Mouse (Mus musculus) neutrophil, adult 5-6 weeks (primary cell): Measurements from ENCODE around the gene Arl2. TPM values are rescaled to one million over a fixed set of nuclear protein-coding genes. Genes with fewer than 3 reads are reported as not detected.

ENCODE experiments used
- ATAC-seq: fragments of 151-379, 151-347 bp; 2 replicates; pipeline ENCODE4 v1.8.0; 2017; ENCODE audit warnings: mild to moderate bottlenecking, moderate TSS enrichment; ENCODE audit not compliant: insufficient number of reproducible peaks, poor library complexity, low FRiP score, severe bottlenecking; ENCODE audit errors: extremely low read depth
- total RNA-seq: library from RNA; stranded (forward); fragments of 200-1000 nt; gene quantifications from 2 replicates; pipeline ENCODE4 v1.2.3, GENCODE M21; 2017

Arl2 gene
- total RNA-seq, 1 experiment from 2014 or later = 14.0 TPM

- ATAC-seq = peak; percentile 87
Measured at GRCm38 (mm10) chr19:6127760-6128341, 13.5 kb downstream of the Arl2 start, which contains the start of gene Snx15. Snx15 (minus strand) TSS chr19:6128304.

- ATAC-seq = no peak
Measured at GRCm38 (mm10) chr19:6126789-6127580, 14.4 kb downstream of the Arl2 start.

GRCm38 (mm10) chr19:6126289-6126688 lies 15.1 kb downstream of the Arl2 start:
- ATAC-seq = peak; percentile 27; the same call in 1 of the 2 replicates

- ATAC-seq = no peak
Measured at GRCm38 (mm10) chr19:6124898-6125297, 16.4 kb downstream of the Arl2 start.

GRCm38 (mm10) chr19:6123330-6123729 lies 18.0 kb downstream of the Arl2 start:
- ATAC-seq = no peak

- ATAC-seq = no peak
Measured at GRCm38 (mm10) chr19:6121761-6122160, 19.6 kb downstream of the Arl2 start.

- ATAC-seq = no peak
Measured at GRCm38 (mm10) chr19:6118677-6119185, 22.6 kb downstream of the Arl2 start.

GRCm38 (mm10) chr19:6117986-6118676 lies 23.2 kb downstream of the Arl2 start, which contains the start of gene Sac3d1:
Sac3d1 (minus strand) TSS chr19:6118650.
- peak; percentile 82 for ATAC-seq

- no peak for ATAC-seq
Measured at GRCm38 (mm10) chr19:6117346-6117985, 23.9 kb downstream of the Arl2 start.

- ATAC-seq = no peak
Measured at GRCm38 (mm10) chr19:6116113-6116850, 25.1 kb downstream of the Arl2 start.

- ATAC-seq = no peak
Measured at GRCm38 (mm10) chr19:6113116-6113515, 28.2 kb downstream of the Arl2 start.

GRCm38 (mm10) chr19:6105586-6105985 lies 35.8 kb downstream of the Arl2 start, which contains the start of gene Naaladl1:
Naaladl1 (plus strand) TSS chr19:6105782.
- no peak for ATAC-seq

- ATAC-seq = no peak
Measured at GRCm38 (mm10) chr19:6104476-6104875, 36.9 kb downstream of the Arl2 start.

GRCm38 (mm10) chr19:6102169-6102853 lies 39.0 kb downstream of the Arl2 start:
- ATAC-seq = no peak

- no peak for ATAC-seq
Measured at GRCm38 (mm10) chr19:6101186-6101585, 40.2 kb downstream of the Arl2 start.

- ATAC-seq = no peak
Measured at GRCm38 (mm10) chr19:6097847-6098246, 43.5 kb downstream of the Arl2 start.

GRCm38 (mm10) chr19:6094119-6094518 lies 47.2 kb downstream of the Arl2 start, which contains the start of gene AC131692.1:
AC131692.1 (plus strand) TSS chr19:6094419.
- ATAC-seq = no peak

- ATAC-seq = no peak
Measured at GRCm38 (mm10) chr19:6088841-6089240, 52.5 kb downstream of the Arl2 start.
